Mouse (Mus musculus): ENCODE measurements around the gene Smim14.

Smim14 gene

GRCm38 (mm10) chr5:65420822-65421221, 116.2 kb downstream of the Smim14 start:
- CTCF ChIA-PET, result interaction anchor here in 2 of 4 experiments (0.6 to 0.7 kb wide), 2 partner anchors 176 to 1576 kb away, joined by 3 read pairs; no protein-coding TSS in a partner anchor
- POLR2A ChIA-PET, result interaction anchor here in 3 of 4 experiments (0.6 to 3.6 kb wide), 8 partner anchors 13 to 132 kb away, joined by 3 to 23 read pairs (median 5); partner anchors contain the start of genes Lias (in 2 of the 3), Rpl9 (in 2 of the 3) and Ugdh (in 1 of the 3)

GRCm38 (mm10) chr5:65419136-65419535, 117.8 kb downstream of the Smim14 start:
- CTCF ChIA-PET, result no interaction called here
- POLR2A ChIA-PET, result interaction anchor here in 3 of 4 experiments (0.5 to 3.6 kb wide), 11 partner anchors 9 to 255 kb away, joined by 3 to 23 read pairs (median 5); partner anchors contain the start of genes Lias (in 2 of the 3), Rpl9 (in 2 of the 3) and Ugdh (in 2 of the 3)

- CTCF ChIA-PET, result interaction anchor here in 3 of 4 experiments (0.6 to 1.5 kb wide), 11 partner anchors 9 to 273 kb away, joined by 3 to 5 read pairs (median 3); partner anchors contain the start of genes Lias (in 1 of the 3), Rpl9 (in 1 of the 3) and Ugdh (in 1 of the 3)
- POLR2A ChIA-PET, result interaction anchor here (0.6 to 3.9 kb wide), 39 partner anchors 8 to 348 kb away, joined by 3 to 25 read pairs (median 4); partner anchors contain the start of genes Lias (in 3 of the 4), Rpl9 (in 3 of the 4), Ugdh (in 3 of the 4) and Rfc1 (in 1 of the 4)
These were observed 121.1 kb downstream of the Smim14 start for GRCm38 (mm10) chr5:65415653-65416458.

GRCm38 (mm10) chr5:65407989-65408388, 129.0 kb downstream of the Smim14 start:
- ChIA-PET POLR2A (interaction anchor here in 3 of 4 experiments (0.6 to 5.4 kb wide), 15 partner anchors 8 to 348 kb away, joined by 3 to 50 read pairs (median 4); partner anchors contain the start of genes Lias (in 3 of the 3), Rpl9 (in 3 of the 3), Ugdh (in 2 of the 3) and Rfc1 (in 1 of the 3)), CTCF (interaction anchor here in 3 of 4 experiments (0.6 to 0.9 kb wide), 4 partner anchors 13 to 543 kb away, joined by 3 to 5 read pairs (median 3); no protein-coding TSS in a partner anchor)

- ChIA-PET CTCF (interaction anchor here in 2 of 4 experiments (0.7 to 1.3 kb wide), 2 partner anchors 10 to 90 kb away, joined by 3 to 5 read pairs; partner anchors contain the start of genes Lias (in 1 of the 2) and Rpl9 (in 1 of the 2)), POLR2A (interaction anchor here in 3 of 4 experiments (0.6 to 2.2 kb wide), 5 partner anchors 10 to 34 kb away, joined by 3 to 14 read pairs (median 4); partner anchors contain the start of genes Lias (in 3 of the 3), Rpl9 (in 3 of the 3) and Ugdh (in 1 of the 3))
These were observed 135.6 kb downstream of the Smim14 start for GRCm38 (mm10) chr5:65401251-65401994.
